Mouse (Mus musculus) MEL (cell line): Measurements from ENCODE around the gene Pbp2. TPM values are rescaled to one million over a fixed set of nuclear protein-coding genes. Genes with fewer than 3 reads are reported as not detected.

Experiments
- DNase-seq: peaks from one replicate; pipeline ENCODE4 v3.0.0; 2011; ENCODE audit warnings: low read depth, low spot score
- H3K27ac ChIP-seq: 2 replicates; pipeline ENCODE4 v1.5.1; 2012; ENCODE audit warnings: low read depth, mild to moderate bottlenecking, control low read depth, low read length, moderate library complexity; ENCODE audit not compliant: control insufficient read depth
- H3K27me3 ChIP-seq, 2 experiments: fragments of 150-350 bp in 1 of 2; sonication (generic) in 1 of 2; 2 replicates each; pipeline ENCODE4 v1.6.1; 2012; ENCODE audit warnings: low read length in 2 of 2, mild to moderate bottlenecking in 2 of 2, improper control_type of control experiment in 1 of 2, moderate library complexity in 1 of 2; ENCODE audit not compliant: insufficient read depth in 2 of 2, control insufficient read depth in 1 of 2
- H3K36me3 ChIP-seq, 2 experiments: 2 replicates each; pipeline ENCODE4 v1.6.1; 2012 to 2014; ENCODE audit warnings: low read length in 2 of 2, improper control_type of control experiment in 1 of 2, inconsistent platforms in 1 of 2, mild to moderate bottlenecking in 1 of 2; ENCODE audit not compliant: insufficient read depth in 2 of 2, control insufficient read depth in 1 of 2
- H3K4me1 ChIP-seq, 2 experiments: fragments of 150-350 bp in 1 of 2; sonication (generic) in 1 of 2; 2 replicates each; pipeline ENCODE4 v1.6.1; 2012; ENCODE audit warnings: low read length in 2 of 2, improper control_type of control experiment in 1 of 2, mild to moderate bottlenecking in 1 of 2; ENCODE audit not compliant: insufficient read depth in 2 of 2, control insufficient read depth in 1 of 2
- H3K4me3 ChIP-seq, 2 experiments: fragments of 150-350 bp in 1 of 2; sonication (generic) in 1 of 2; 2 replicates each; pipeline ENCODE4 v1.5.1; 2012; ENCODE audit warnings: low read depth in 2 of 2, low read length in 2 of 2, mild to moderate bottlenecking in 2 of 2, moderate library complexity in 2 of 2, control low read depth in 1 of 2, improper control_type of control experiment in 1 of 2; ENCODE audit not compliant: control insufficient read depth in 1 of 2, insufficient read depth in 1 of 2
- H3K79me2 ChIP-seq: 2 replicates; pipeline ENCODE4 v1.6.1; 2012; ENCODE audit warnings: mild to moderate bottlenecking, low read length, moderate library complexity; ENCODE audit not compliant: control insufficient read depth, poor library complexity, insufficient read depth
- H3K9ac ChIP-seq: 2 replicates; pipeline ENCODE4 v1.6.1; 2012; ENCODE audit warnings: low read depth, mild to moderate bottlenecking, control low read depth, low read length, moderate library complexity; ENCODE audit not compliant: control insufficient read depth, poor library complexity, severe bottlenecking
- H3K9me3 ChIP-seq: fragments of 150-350 bp; sonication (generic); replicated peaks from 2 replicates; pipeline ENCODE4 v1.6.1; 2012; ENCODE audit warnings: mild to moderate bottlenecking, low read length, improper control_type of control experiment, moderate library complexity; ENCODE audit not compliant: insufficient read depth
- BHLHE40 ChIP-seq: IDR thresholded peaks from 2 replicates; pipeline ENCODE4 v1.6.1; 2012; ENCODE audit warnings: low read depth, mild to moderate bottlenecking, inconsistent platforms, low read length, improper control_type of control experiment, borderline replicate concordance
- CHD2 ChIP-seq: IDR thresholded peaks from 2 replicates; pipeline ENCODE4 v1.6.1; 2011; ENCODE audit warnings: low read length, improper control_type of control experiment
- CTCF ChIP-seq, 3 experiments: IDR thresholded peaks in 2 of 3; conservative IDR thresholded peaks in 1 of 3; 2 replicates each; pipeline ENCODE4 v1.5.1; 2011 to 2012; ENCODE audit warnings: low read length in 3 of 3, low read depth in 2 of 3, mild to moderate bottlenecking in 2 of 3, improper control_type of control experiment in 1 of 3, inconsistent platforms in 1 of 3, mixed read lengths in 1 of 3, moderate library complexity in 1 of 3; ENCODE audit not compliant: control insufficient read depth in 1 of 3, insufficient read depth in 1 of 3, poor library complexity in 1 of 3, severe bottlenecking in 1 of 3
- E2F4 ChIP-seq: IDR thresholded peaks from 2 replicates; pipeline ENCODE4 v1.6.1; 2011; ENCODE audit warnings: low read depth, low read length, improper control_type of control experiment, borderline replicate concordance
- EP300 ChIP-seq, 2 experiments: IDR thresholded peaks; 2 replicates each; pipeline ENCODE4 v1.6.1; 2011; ENCODE audit warnings: improper control_type of control experiment in 2 of 2, low read length in 2 of 2, low read depth in 1 of 2, mild to moderate bottlenecking in 1 of 2
- ETS1 ChIP-seq: IDR thresholded peaks from 2 replicates; pipeline ENCODE4 v1.6.1; 2012; ENCODE audit warnings: low read depth, mild to moderate bottlenecking, inconsistent platforms, low read length, improper control_type of control experiment, moderate library complexity
- GABPA ChIP-seq: IDR thresholded peaks from 2 replicates; pipeline ENCODE4 v1.6.1; 2012; ENCODE audit warnings: low read depth, mild to moderate bottlenecking, inconsistent platforms, low read length, improper control_type of control experiment, moderate library complexity
- JUND ChIP-seq: IDR thresholded peaks from 2 replicates; pipeline ENCODE4 v1.6.1; 2011; ENCODE audit warnings: low read depth, mild to moderate bottlenecking, improper control_type of control experiment, low read length
- MAZ ChIP-seq: IDR thresholded peaks from 2 replicates; pipeline ENCODE4 v1.6.1; 2012; ENCODE audit warnings: low read depth, mild to moderate bottlenecking, inconsistent platforms, low read length, improper control_type of control experiment
- MXI1 ChIP-seq: IDR thresholded peaks from 2 replicates; pipeline ENCODE4 v1.6.1; 2011; ENCODE audit warnings: mild to moderate bottlenecking, low read depth, low read length, improper control_type of control experiment
- NRF1 ChIP-seq: IDR thresholded peaks from 2 replicates; pipeline ENCODE4 v1.6.1; 2014; ENCODE audit warnings: low read depth, mild to moderate bottlenecking, inconsistent platforms, low read length, improper control_type of control experiment, moderate library complexity; ENCODE audit not compliant: poor library complexity, insufficient read depth, severe bottlenecking
- POLR2AphosphoS2 ChIP-seq: IDR thresholded peaks from 2 replicates; pipeline ENCODE4 v1.6.1; 2011; ENCODE audit warnings: low read length, improper control_type of control experiment
- RAD21 ChIP-seq: IDR thresholded peaks from 2 replicates; pipeline ENCODE4 v1.6.1; 2011; ENCODE audit warnings: mild to moderate bottlenecking, low read depth, low read length, improper control_type of control experiment
- RCOR1 ChIP-seq: IDR thresholded peaks from 2 replicates; pipeline ENCODE4 v1.6.1; 2012; ENCODE audit warnings: low read depth, mild to moderate bottlenecking, inconsistent platforms, low read length, improper control_type of control experiment
- SIN3A ChIP-seq: IDR thresholded peaks from 2 replicates; pipeline ENCODE4 v1.6.1; 2012; ENCODE audit warnings: low read length, improper control_type of control experiment, inconsistent platforms
- SMC3 ChIP-seq: IDR thresholded peaks from 2 replicates; pipeline ENCODE4 v1.6.1; 2011; ENCODE audit warnings: low read depth, low read length, improper control_type of control experiment
- TBP ChIP-seq: IDR thresholded peaks from 2 replicates; pipeline ENCODE4 v1.8.0; 2011; ENCODE audit warnings: low read depth, low read length, improper control_type of control experiment
- TCF12 ChIP-seq: IDR thresholded peaks from 2 replicates; pipeline ENCODE4 v1.6.1; 2014; ENCODE audit warnings: low read depth, mild to moderate bottlenecking, inconsistent platforms, low read length, improper control_type of control experiment, moderate library complexity
- USF1 ChIP-seq: IDR thresholded peaks from 2 replicates; pipeline ENCODE4 v1.6.1; 2014; ENCODE audit warnings: low read depth, mild to moderate bottlenecking, inconsistent platforms, low read length, improper control_type of control experiment, moderate library complexity
- ZC3H11A ChIP-seq: IDR thresholded peaks from 2 replicates; pipeline ENCODE4 v1.6.1; 2012; ENCODE audit warnings: low read depth, mild to moderate bottlenecking, inconsistent platforms, low read length, improper control_type of control experiment
- ZKSCAN1 ChIP-seq: IDR thresholded peaks from 2 replicates; pipeline ENCODE4 v1.6.1; 2012; ENCODE audit warnings: low read depth, mild to moderate bottlenecking, inconsistent platforms, low read length, improper control_type of control experiment, moderate library complexity
- ZNF384 ChIP-seq: IDR thresholded peaks from 2 replicates; pipeline ENCODE4 v1.6.1; 2012; ENCODE audit warnings: low read depth, mild to moderate bottlenecking, inconsistent platforms, low read length, improper control_type of control experiment
- polyA plus RNA-seq, 2 experiments: library from polyadenylated mRNA; stranded (reverse) in 1 of 2; unstranded in 1 of 2; fragments of >175 nt in 1 of 2; fragments of >200 nt in 1 of 2; gene quantifications; 2 replicates each; pipeline versions ENCODE4 v1.2.1 to v1.2.4; 2012; ENCODE audit warnings: low replicate concordance in 2 of 2, low read depth in 1 of 2; ENCODE audit not compliant: insufficient read length in 2 of 2, insufficient read depth in 1 of 2, missing spikeins in 1 of 2
- total RNA-seq: library from RNA; depleted of rRNA; stranded (reverse); fragments of 300-350 nt; gene quantifications from 2 replicates; pipeline ENCODE4 v1.2.3, GENCODE M21; 2012

Pbp2 gene
- total and polyA plus RNA-seq, 3 experiments: not detected

DNA sequence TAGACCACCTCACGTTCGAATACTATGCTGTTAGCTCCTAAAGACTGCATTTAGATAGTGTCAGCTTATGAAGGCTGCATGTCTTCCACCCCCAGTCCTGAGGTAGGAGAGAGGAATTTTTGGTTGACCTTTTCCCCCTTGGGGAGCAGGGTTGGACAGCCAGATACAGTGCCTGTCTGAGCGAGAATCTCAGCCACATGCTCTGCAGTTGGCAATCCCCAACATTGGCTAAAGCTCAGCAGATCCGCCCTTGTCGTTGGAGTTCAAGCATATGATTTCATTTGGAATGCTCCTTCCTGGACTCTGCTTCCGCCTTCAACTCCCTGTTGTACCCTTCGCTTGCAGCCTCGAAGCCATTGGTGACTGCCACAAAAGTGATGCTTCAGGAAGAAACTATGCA is 26.2 kb upstream of the Pbp2 start:
- Histone ChIP-seq H3K27me3 (no peaks in the 10 kb centered on the region), H3K9me3 (no peaks in the 10 kb centered on the region), H3K4me1 (no peaks in the 10 kb centered on the region), H3K79me2 (no peaks in the 10 kb centered on the region), H3K4me3 (no peak overlapping the region), H3K9ac (no peak overlapping the region), H3K36me3 (no peaks in the 10 kb centered on the region), H3K27ac (no peak overlapping the region)
- TF ChIP-seq EP300 (IDR thresholded peaks at IDR 0.05; ENCODE audit: low read depth in 1 of 2, low read length in 2 of 2) (no peak), E2F4 (no peak), MXI1 (no peak), RCOR1 (no peak), CTCF (IDR thresholded peaks at IDR 0.05 in 2 of 3, conservative IDR thresholded peaks at IDR 0.05 in 1 of 3; ENCODE audit: control insufficient read depth in 1 of 3, insufficient read depth in 1 of 3, low read depth in 2 of 3, low read length in 3 of 3, poor library complexity in 1 of 3, severe bottlenecking in 1 of 3) (no peak), SMC3 (no peak), NRF1 (no peak), SIN3A (no peak), MAZ (no peak), BHLHE40 (no peak), TCF12 (no peak), CHD2 (no peak), POLR2AphosphoS2 (no peak), GABPA (no peak)
- no peak for DNase-seq

DNA sequence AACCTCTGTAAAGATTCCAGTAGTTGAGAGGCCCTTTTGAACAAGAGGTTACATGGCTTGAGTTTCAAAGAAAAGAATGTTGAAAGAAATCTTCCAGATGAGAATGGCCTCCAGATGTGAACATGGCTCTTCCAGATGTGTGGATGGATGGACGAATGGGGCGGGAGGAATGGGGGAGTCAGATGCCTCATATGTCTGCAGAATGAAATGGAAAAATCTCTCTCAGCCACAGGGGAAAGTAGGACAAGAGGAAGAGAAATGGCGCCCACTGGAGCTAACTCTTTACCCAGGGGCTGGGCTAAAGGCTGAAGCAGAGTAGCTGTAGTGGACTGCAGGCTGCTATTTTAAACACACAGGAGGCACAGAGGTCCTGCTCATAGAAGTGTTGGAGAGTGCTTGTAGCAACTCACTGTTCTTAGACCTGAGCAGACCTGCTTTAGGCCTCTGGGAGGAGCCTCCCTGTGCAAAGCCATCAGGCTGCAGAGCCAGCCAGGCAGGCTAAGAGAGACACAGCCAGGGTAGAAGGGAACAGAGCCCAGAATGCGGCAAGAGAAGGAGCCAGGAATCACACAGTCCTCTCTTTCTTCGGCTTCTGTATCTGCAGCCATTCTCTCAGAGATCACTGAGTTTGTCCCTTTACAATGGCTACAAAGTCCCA is 23.9 kb upstream of the Pbp2 start:
- Histone ChIP-seq H3K4me1 (no peaks in the 10 kb centered on the region), H3K27ac (no peak overlapping the region), H3K36me3 (no peaks in the 10 kb centered on the region), H3K4me3 (no peak overlapping the region), H3K9ac (no peak overlapping the region), H3K27me3 (no peaks in the 10 kb centered on the region), H3K79me2 (no peaks in the 10 kb centered on the region), H3K9me3 (no peaks in the 10 kb centered on the region)
- DNase-seq: no peak
- TF ChIP-seq ETS1 (no peak), TBP (no peak), BHLHE40 (no peak), ZC3H11A (no peak), CTCF (IDR thresholded peaks at IDR 0.05 in 2 of 3, conservative IDR thresholded peaks at IDR 0.05 in 1 of 3; ENCODE audit: control insufficient read depth in 1 of 3, insufficient read depth in 1 of 3, low read depth in 2 of 3, low read length in 3 of 3, poor library complexity in 1 of 3, severe bottlenecking in 1 of 3) (no peak), E2F4 (no peak), POLR2AphosphoS2 (no peak), SMC3 (no peak), ZNF384 (no peak), JUND (no peak), RAD21 (no peak), USF1 (no peak), ZKSCAN1 (no peak)
